Mouse (Mus musculus): Measurements from ENCODE around the gene Chpf2.

DNA sequence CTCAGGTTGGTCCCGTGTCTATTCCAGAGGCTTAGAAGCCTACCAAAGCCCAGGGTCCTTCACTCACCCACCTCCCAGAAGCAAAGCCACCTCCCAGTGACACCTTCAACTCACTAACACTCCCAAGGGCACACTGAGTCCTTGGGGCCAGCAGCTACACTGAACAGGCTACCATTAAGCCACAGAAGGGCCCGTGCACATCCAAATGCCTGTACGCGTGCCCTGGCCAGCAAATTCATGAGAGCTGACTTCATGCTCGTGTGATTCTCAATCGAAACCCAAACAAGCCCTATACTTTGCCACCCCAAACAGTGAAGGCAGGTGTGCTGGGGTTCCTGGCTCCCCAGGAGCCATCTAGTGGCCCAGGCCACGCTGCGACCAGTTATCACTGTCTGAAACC lies 34.1 kb downstream of the Chpf2 start:
- TF ChIP-seq POLR2A (IDR thresholded peaks at IDR 0.05; ENCODE audit: borderline replicate concordance, control insufficient read depth, low read depth, low read length) (no peak), CTCF (IDR thresholded peaks at IDR 0.05; ENCODE audit: control insufficient read depth, insufficient read depth, low read length) (no peak)

Measured in bone marrow, adult 2 months (tissue).